Mouse (Mus musculus) G1E (cell line): ENCODE measurements at regions not wholly inside any gene's neighbourhood (a gene's known extent, or its start where the extent isn't known, plus 50 kb on each side); places are given as distances from the start of the nearest gene placed in this dataset.

Experiments used
- CTCF ChIP-seq: IDR thresholded peaks from 2 replicates; pipeline ENCODE4 v1.5.1; 2012; ENCODE audit warnings: low read depth, low read length, inconsistent platforms, mixed read lengths
- POLR2AphosphoS5 ChIP-seq: IDR thresholded peaks from 2 replicates; pipeline ENCODE4 v1.6.1; 2012; ENCODE audit warnings: low read depth, low read length, inconsistent platforms; ENCODE audit not compliant: insufficient replicate concordance

DNA sequence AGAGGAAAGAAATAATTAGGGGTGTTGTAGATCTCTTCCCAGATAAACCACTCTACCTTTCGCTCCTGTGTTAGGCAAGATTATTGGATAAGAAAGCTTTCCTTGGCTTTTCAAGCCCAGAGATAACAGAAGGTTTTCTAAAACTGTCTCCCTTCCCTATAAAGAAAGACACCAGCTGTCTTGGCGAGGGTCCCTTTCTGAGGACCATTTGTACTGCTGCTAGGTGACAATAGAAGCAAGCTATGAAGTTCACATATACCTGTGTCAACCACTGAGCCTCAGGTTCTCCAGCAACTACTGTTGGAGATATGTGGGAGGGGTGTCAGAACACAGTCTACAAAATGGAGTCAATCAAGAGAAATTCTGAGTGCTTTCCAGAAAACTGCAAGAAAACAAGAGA lies 164.6 kb downstream of the Pax3 start:
- TF ChIP-seq POLR2AphosphoS5, result no peak
- TF ChIP-seq CTCF, result no peak
